Mouse (Mus musculus): ENCODE results near the gene Edar. TPM values are rescaled to one million over a fixed set of nuclear protein-coding genes. Genes with fewer than 3 reads are reported as not detected.

The Edar gene
- polyA plus RNA-seq, 1 experiment from 2014 or later, result 0.35 TPM

DNA sequence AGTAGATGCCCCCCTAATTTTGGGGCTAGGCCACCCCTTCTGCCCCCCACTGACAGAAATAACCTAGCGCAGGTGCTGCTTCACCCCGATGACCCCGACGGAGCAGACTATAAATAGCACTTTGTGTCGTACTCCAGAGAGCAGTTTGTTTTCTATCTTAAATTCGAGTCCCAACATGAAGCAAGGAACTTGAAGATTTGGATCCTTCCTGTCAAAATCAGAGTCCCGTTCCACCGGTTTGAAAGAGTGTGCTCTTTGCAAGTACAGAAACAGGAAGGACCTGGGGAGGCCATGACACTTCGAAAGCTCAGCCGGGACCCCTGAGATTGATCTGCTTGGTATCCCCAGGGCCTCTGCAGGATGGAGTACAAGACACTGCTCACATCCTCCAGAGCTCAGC, 33.8 kb downstream of the Edar start:
- WGBS, result 59% methylated on average over 10 of the region's 10 CpGs
- Histone ChIP-seq H3K4me1 (ENCODE audit: control insufficient read depth, insufficient read depth, low read length) (peaks cover 8% of the 10 kb centered on the region), H3K36me3 (ENCODE audit: control insufficient read depth, insufficient read depth, low read length) (no peaks in the 10 kb centered on the region), H3K27ac (ENCODE audit: low read depth, low read length) (no peak overlapping the region), H3K27me3 (ENCODE audit: control insufficient read depth, insufficient read depth, low read length) (no peaks in the 10 kb centered on the region), H3K9ac (ENCODE audit: low read depth, low read length) (no peak overlapping the region), H3K4me2 (replicated peaks; ENCODE audit: low read depth, low read length) (no peak overlapping the region), H3K9me3 (ENCODE audit: control insufficient read depth, low read length) (no peaks in the 10 kb centered on the region), H3K4me3 (ENCODE audit: low read length) (no peak overlapping the region)
- no peak for ATAC-seq (ENCODE audit: low FRiP score, low TSS enrichment)

DNA sequence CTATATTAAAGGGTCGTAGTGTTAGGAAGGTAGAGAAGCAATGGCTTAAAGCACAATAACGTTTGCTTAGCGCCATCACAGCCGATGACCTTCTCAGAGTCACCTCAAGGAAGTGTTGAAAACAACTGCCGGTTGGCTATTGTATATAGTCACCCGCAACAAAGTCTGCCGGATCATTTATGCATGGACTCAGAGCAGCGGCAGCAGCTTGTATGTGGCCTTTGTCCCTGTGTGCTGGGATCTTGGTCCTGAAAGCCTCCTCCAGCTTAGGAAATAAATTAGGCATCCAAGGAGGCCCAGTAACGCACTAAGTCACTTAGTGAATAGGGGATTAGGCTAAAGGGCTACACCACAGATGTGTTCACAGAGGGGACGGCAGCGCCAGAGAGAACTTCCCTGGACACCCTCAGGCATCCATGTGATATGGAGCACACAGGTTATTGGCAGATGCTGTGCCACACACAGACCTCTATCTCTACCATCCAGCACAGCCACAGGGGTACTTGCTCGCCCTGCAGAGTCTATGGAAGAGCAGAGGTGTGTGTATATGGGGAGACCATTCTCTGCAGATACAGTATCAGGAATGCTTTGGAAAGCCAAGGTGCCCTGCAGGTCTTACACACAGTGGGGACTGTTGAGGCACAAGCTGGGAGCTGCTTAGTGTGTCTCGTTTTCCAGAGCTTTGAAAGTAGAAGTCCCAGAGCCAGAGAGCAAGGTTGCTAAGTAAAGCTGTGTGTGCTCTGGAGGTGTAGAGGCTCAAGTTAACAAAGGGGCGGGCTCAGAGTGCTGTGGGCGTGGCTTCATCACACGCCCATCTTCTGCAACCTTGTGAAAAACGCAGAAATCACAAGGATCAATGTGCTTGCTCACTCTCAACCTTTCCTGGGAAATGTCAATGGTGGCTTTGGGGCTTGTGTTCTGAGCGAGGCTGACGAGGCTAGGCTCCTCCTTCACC, 34.7 kb downstream of the Edar start:
- Histone ChIP-seq H3K27me3 (ENCODE audit: control insufficient read depth, insufficient read depth, low read length) (no peaks in the 10 kb centered on the region), H3K4me3 (ENCODE audit: low read length) (no peak overlapping the region), H3K4me2 (replicated peaks; ENCODE audit: low read depth, low read length) (no peak overlapping the region), H3K4me1 (ENCODE audit: control insufficient read depth, insufficient read depth, low read length) (peaks cover 17% of the 10 kb centered on the region), H3K36me3 (ENCODE audit: control insufficient read depth, insufficient read depth, low read length) (no peaks in the 10 kb centered on the region), H3K27ac (ENCODE audit: low read depth, low read length) (no peak overlapping the region), H3K9ac (ENCODE audit: low read depth, low read length) (no peak overlapping the region), H3K9me3 (ENCODE audit: control insufficient read depth, low read length) (no peaks in the 10 kb centered on the region)
- peak; percentile 48; the same call in 1 of the 2 replicates for ATAC-seq (ENCODE audit: low FRiP score, low TSS enrichment)
- WGBS, result 48% methylated on average over 19 of the region's 19 CpGs

DNA sequence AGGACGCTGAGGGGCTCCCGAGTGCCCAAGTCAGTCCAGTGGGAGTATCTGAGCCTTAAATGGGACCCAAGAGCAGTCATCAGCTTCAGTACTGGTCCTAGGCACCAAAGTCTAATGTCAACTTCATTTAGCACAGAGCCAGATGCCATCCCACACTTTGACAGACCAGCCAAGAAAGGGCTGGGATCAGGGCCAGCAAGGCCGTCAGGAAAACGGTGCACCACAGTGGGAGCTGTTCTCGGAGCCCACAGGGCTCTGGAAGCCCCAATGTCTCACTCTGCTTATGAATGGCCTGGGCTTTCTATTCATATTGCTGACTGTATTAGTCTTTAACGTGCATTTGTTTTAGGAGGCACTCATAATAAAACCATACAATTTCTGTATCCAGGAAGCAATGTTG, 36.2 kb downstream of the Edar start:
- Histone ChIP-seq H3K4me1 (ENCODE audit: control insufficient read depth, insufficient read depth, low read length) (peaks cover 20% of the 10 kb centered on the region), H3K9me3 (ENCODE audit: control insufficient read depth, low read length) (no peaks in the 10 kb centered on the region), H3K27ac (ENCODE audit: low read depth, low read length) (no peak overlapping the region), H3K9ac (ENCODE audit: low read depth, low read length) (no peak overlapping the region), H3K4me3 (ENCODE audit: low read length) (no peak overlapping the region), H3K36me3 (ENCODE audit: control insufficient read depth, insufficient read depth, low read length) (no peaks in the 10 kb centered on the region), H3K4me2 (replicated peaks; ENCODE audit: low read depth, low read length) (no peak overlapping the region), H3K27me3 (ENCODE audit: control insufficient read depth, insufficient read depth, low read length) (no peaks in the 10 kb centered on the region)
- ATAC-seq (ENCODE audit: low FRiP score, low TSS enrichment), result no peak
- WGBS, result 79% methylated on average over 6 of the region's 6 CpGs

DNA sequence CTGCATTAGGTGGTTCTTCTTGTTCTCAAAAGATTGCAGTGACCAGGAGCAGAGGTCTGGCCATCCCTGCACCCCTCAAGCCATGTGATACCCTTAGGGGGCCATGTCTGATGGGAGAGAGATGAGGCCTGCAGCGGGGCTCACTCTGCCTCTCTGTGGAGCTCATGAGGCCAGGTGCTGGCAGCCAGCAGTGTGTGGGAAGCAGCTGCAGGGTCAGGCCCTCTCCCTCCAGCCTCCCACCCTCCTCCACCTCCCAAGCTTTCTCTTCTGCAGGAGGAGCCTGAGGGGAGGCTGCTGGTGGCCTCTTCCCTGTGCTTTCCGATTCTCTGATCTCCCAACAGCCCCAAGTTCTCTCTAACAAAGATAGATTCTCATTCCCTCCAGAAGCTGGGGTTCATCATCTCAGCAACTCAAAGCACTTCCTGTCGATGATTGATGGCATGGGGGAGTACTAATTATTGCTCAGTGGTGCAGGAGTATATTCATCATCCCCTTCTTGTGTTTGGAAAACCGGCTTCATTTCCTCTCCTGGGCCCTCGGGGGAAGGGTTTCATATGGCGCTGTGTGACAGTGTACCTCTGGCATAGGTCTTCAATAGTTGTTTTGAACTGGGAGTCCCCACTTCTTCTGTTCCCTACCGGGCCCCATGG, 38.9 kb downstream of the Edar start:
- Histone ChIP-seq H3K9ac (ENCODE audit: low read depth, low read length) (no peak overlapping the region), H3K4me2 (replicated peaks; ENCODE audit: low read depth, low read length) (no peak overlapping the region), H3K4me1 (ENCODE audit: control insufficient read depth, insufficient read depth, low read length) (peaks cover 20% of the 10 kb centered on the region), H3K27me3 (ENCODE audit: control insufficient read depth, insufficient read depth, low read length) (no peaks in the 10 kb centered on the region), H3K27ac (ENCODE audit: low read depth, low read length) (peak overlapping the region; percentile 63), H3K4me3 (ENCODE audit: low read length) (no peak overlapping the region), H3K9me3 (ENCODE audit: control insufficient read depth, low read length) (no peaks in the 10 kb centered on the region), H3K36me3 (ENCODE audit: control insufficient read depth, insufficient read depth, low read length) (no peaks in the 10 kb centered on the region)
- WGBS, result 5% methylated on average over 7 of the region's 7 CpGs
- ATAC-seq (ENCODE audit: low FRiP score, low TSS enrichment), result peak; percentile 80

DNA sequence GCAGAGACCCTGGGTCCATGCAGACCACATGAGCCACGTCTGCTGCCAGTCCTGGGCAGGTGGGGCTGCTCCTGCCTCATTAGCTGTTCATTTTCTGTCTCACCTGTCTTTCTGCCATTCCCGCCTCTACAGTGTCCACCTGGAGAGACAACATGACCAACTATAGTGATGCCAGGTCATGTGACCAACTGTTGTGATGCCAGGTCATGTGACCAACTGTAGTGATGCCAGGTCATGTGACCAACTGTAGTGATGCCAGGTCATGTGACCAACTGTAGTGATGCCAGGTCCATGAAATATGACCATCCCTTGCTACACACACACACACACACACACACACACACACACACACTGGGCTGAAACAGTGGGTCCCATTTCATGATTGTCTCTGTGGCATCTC, 41.9 kb downstream of the Edar start:
- Histone ChIP-seq H3K9ac (ENCODE audit: low read depth, low read length) (no peak overlapping the region), H3K36me3 (ENCODE audit: control insufficient read depth, insufficient read depth, low read length) (no peaks in the 10 kb centered on the region), H3K9me3 (ENCODE audit: control insufficient read depth, low read length) (no peaks in the 10 kb centered on the region), H3K4me2 (replicated peaks; ENCODE audit: low read depth, low read length) (no peak overlapping the region), H3K27me3 (ENCODE audit: control insufficient read depth, insufficient read depth, low read length) (no peaks in the 10 kb centered on the region), H3K27ac (ENCODE audit: low read depth, low read length) (no peak overlapping the region), H3K4me3 (ENCODE audit: low read length) (no peak overlapping the region), H3K4me1 (ENCODE audit: control insufficient read depth, insufficient read depth, low read length) (peaks cover 20% of the 10 kb centered on the region)
- ATAC-seq (ENCODE audit: low FRiP score, low TSS enrichment), result no peak
- 94% methylated on average over 2 of the region's 2 CpGs for WGBS

DNA sequence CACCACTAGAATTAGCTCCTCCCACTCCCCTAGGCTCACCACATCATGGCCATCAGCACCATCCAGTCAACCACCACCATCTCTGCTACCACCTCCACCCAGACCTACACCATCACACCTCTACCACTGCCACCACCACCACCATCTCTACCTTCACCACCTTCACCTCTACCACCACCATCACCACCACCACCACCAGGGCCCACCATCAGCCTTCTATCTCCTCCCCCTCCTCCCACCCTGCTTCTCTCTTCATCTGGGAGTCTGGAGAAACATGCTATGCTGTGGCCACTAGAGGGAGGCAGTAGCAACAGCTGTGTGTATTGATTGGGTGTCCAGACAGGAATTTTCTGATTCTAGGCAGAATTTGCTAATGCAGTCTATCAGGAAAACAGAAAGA, 47.9 kb downstream of the Edar start:
- Histone ChIP-seq H3K4me1 (ENCODE audit: control insufficient read depth, insufficient read depth, low read length) (no peaks in the 10 kb centered on the region), H3K4me2 (replicated peaks; ENCODE audit: low read depth, low read length) (no peak overlapping the region), H3K27ac (ENCODE audit: low read depth, low read length) (no peak overlapping the region), H3K9ac (ENCODE audit: low read depth, low read length) (no peak overlapping the region), H3K27me3 (ENCODE audit: control insufficient read depth, insufficient read depth, low read length) (no peaks in the 10 kb centered on the region), H3K9me3 (ENCODE audit: control insufficient read depth, low read length) (no peaks in the 10 kb centered on the region), H3K36me3 (ENCODE audit: control insufficient read depth, insufficient read depth, low read length) (no peaks in the 10 kb centered on the region), H3K4me3 (ENCODE audit: low read length) (no peak overlapping the region)
- ATAC-seq (ENCODE audit: low FRiP score, low TSS enrichment), result peak; percentile 34; the same call in 1 of the 2 replicates

DNA sequence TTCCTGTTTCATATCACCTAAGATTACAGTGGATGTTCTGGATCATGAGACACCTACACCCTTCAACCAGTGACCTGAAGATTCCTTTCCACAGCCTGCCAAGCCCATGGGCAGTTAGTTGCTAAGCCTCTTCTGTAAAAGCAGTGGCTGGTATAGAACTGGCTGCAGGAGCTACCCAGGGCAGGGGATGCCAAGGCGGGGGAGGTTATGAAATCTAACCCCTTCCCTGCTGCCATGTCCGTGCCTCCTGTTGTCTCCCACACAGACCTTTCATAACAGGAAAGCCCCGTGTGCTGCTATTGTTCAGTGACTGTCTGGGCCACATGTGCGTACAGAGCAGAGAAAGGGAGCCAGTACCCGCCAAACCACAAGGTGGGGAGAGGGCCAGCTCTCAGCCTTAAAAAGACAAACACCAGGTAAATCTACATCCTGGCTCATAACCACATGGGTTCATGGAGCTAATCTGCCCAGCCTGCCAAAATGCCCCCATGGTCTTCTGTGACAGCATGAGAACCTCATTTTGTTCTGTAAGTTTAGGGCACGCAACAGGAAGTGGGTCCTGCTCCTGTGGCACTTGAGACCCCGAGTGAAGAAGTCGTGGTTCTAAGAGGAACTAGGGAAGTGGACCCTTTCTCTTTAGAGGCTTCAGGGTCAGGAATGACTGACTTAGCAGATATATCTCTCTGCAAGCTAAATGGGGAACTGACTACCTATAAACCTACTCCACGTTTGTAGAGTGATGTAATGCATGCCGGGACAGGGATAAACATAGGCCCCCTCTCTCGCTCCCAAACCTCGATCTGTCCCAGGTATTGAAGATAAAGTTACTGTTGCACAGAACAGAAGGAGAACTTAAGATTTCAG, 50.4 kb downstream of the Edar start:
- Histone ChIP-seq H3K9me3 (ENCODE audit: control insufficient read depth, low read length) (no peaks in the 10 kb centered on the region), H3K27me3 (ENCODE audit: control insufficient read depth, insufficient read depth, low read length) (no peaks in the 10 kb centered on the region), H3K27ac (ENCODE audit: low read depth, low read length) (no peak overlapping the region), H3K9ac (ENCODE audit: low read depth, low read length) (no peak overlapping the region), H3K4me2 (replicated peaks; ENCODE audit: low read depth, low read length) (no peak overlapping the region), H3K36me3 (ENCODE audit: control insufficient read depth, insufficient read depth, low read length) (no peaks in the 10 kb centered on the region), H3K4me3 (ENCODE audit: low read length) (no peak overlapping the region), H3K4me1 (ENCODE audit: control insufficient read depth, insufficient read depth, low read length) (no peaks in the 10 kb centered on the region)
- no peak; the same call in 1 of the 2 replicates for ATAC-seq (ENCODE audit: low FRiP score, low TSS enrichment)
- WGBS, result 56% methylated on average over 12 of the region's 12 CpGs

DNA sequence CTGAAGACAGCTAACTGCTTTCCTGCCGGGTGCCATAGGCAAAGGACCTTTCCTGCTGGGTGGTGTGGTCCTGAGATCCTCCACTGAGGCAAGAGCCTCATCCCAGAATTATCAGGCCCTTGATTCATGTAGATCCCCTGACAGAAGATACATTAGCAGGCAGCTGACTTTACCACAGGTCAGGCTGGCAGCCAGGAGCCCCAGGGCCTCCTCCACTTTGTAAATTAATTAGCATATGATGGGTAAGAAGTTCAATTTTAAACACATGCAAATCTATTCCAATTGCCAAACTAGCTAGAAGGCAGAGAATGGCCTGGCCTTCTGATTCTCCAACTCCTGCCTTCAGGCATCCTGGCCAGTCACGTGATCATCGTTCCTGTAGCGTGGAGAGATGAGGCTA, 56.2 kb downstream of the Edar start:
- H3K27me3 ChIP-seq (ENCODE audit: control insufficient read depth, insufficient read depth, low read length), result no peaks in the 10 kb centered on the region
- H3K9me3 ChIP-seq (ENCODE audit: control insufficient read depth, low read length), result no peaks in the 10 kb centered on the region
- H3K4me3 ChIP-seq (ENCODE audit: low read length), result no peak overlapping the region
- no peaks in the 10 kb centered on the region for H3K4me1 ChIP-seq (ENCODE audit: control insufficient read depth, insufficient read depth, low read length)
- H3K36me3 ChIP-seq (ENCODE audit: control insufficient read depth, insufficient read depth, low read length), result no peaks in the 10 kb centered on the region
- no peak overlapping the region for H3K4me2 ChIP-seq (replicated peaks; ENCODE audit: low read depth, low read length)
- WGBS, result 88% methylated on average over 4 of the region's 4 CpGs
- no peak overlapping the region for H3K27ac ChIP-seq (ENCODE audit: low read depth, low read length)
- ATAC-seq (ENCODE audit: low FRiP score, low TSS enrichment), result no peak
- H3K9ac ChIP-seq (ENCODE audit: low read depth, low read length), result no peak overlapping the region

Data from kidney, embryonic 14.5 days (tissue).